In genomic region chr2:91256256-91257125, GRCm38 (mm10) we compare ENCODE assay signal across 8 mouse cellular contexts. TPM values are rescaled to one million over a fixed set of nuclear protein-coding genes. Genes with fewer than 3 reads are reported as not detected.
DNase-seq lines count a peak whose midpoint lies in the region; ATAC-seq and TF ChIP-seq lines count a peak whose summit lies in the region.

No protein-coding gene starts in this region.

- no peaks in the 10 kb centered on the region for H3K36me3 ChIP-seq in CH12.LX (replicated peaks in 1 of 2; ENCODE audit: control insufficient read depth in 1 of 2, insufficient read depth in 1 of 2, low read length in 1 of 2)
- peaks cover 18% of the 10 kb centered on the region for H3K36me3 ChIP-seq in embryonic facial prominence, embryonic 13.5 days
- peaks cover 7% of the 10 kb centered on the region for H3K36me3 ChIP-seq in heart, embryonic 12.5 days
- H3K36me3 ChIP-seq in kidney, embryonic 15.5 days = peaks cover 11% of the 10 kb centered on the region

- H3K4me3 ChIP-seq in CH12.LX (replicated peaks in 1 of 3; ENCODE audit: low read depth in 2 of 3, low read length in 2 of 3, poor library complexity in 1 of 3) = peak overlapping the region; percentile 39 to 69 (median 60)
- peak overlapping the region; percentile 68 for H3K4me3 ChIP-seq in embryonic facial prominence, embryonic 13.5 days
- H3K4me3 ChIP-seq in heart, embryonic 12.5 days = peak overlapping the region; percentile 79
- H3K4me3 ChIP-seq in kidney, embryonic 15.5 days (replicated peaks) = peak overlapping the region; percentile 83

- TF ChIP-seq POLR2A in CH12.LX (IDR thresholded peaks at IDR 0.05; ENCODE audit: low read depth, low read length) = 0 out of 2 replicates have a peak, but pooled peaks have one; percentile 32

- no peaks in the 10 kb centered on the region for H3K9me3 ChIP-seq in CH12.LX (replicated peaks; ENCODE audit: low read length)
- no peaks in the 10 kb centered on the region for H3K9me3 ChIP-seq in embryonic facial prominence, embryonic 13.5 days
- H3K9me3 ChIP-seq in heart, embryonic 12.5 days (replicated peaks) = no peaks in the 10 kb centered on the region
- no peaks in the 10 kb centered on the region for H3K9me3 ChIP-seq in kidney, embryonic 15.5 days (replicated peaks)

- in situ Hi-C loops in CH12.LX (cut with MboI; ENCODE audit: low pct_ligation_motif_present, low pct_unique_long_range_greater_than_20kb, low sequenced_read_pairs) = no loop called here

- dilution Hi-C loops in CH12.LX (cut with MboI; ENCODE audit: extremely low pct_ligation_motif_present, extremely low pct_unique_long_range_greater_than_20kb, low sequenced_read_pairs) = no loop called here

- H3K79me2 ChIP-seq in CH12.LX (replicated peaks; ENCODE audit: control insufficient read depth, extremely low read depth, insufficient read depth, poor library complexity, severe bottlenecking) = no peaks in the 10 kb centered on the region

- H3K27ac ChIP-seq in CH12.LX (ENCODE audit: insufficient read depth, low read depth) = no peak overlapping the region
- peak overlapping the region; percentile 85 for H3K27ac ChIP-seq in embryonic facial prominence, embryonic 13.5 days
- H3K27ac ChIP-seq in heart, embryonic 12.5 days (ENCODE audit: poor library complexity, severe bottlenecking) = peak overlapping the region; percentile 53
- peak overlapping the region; percentile 90 for H3K27ac ChIP-seq in kidney, embryonic 15.5 days

- no peak for DNase-seq in CH12.LX (ENCODE audit: extremely low read depth)
- DNase-seq in adrenal gland, adult 8-10 months = peak; percentile 57
- DNase-seq in lung, postnatal 10 days = peak; percentile 65
- DNase-seq in right cerebral cortex, postnatal 10 days (ENCODE audit: low spot score in 2 of 2) = peak; percentile 70 to 71
- DNase-seq in layer of hippocampus, adult 8-10 months (ENCODE audit: low spot score in 2 of 2) = no peak

- TF ChIP-seq RAD21 in CH12.LX (IDR thresholded peaks at IDR 0.05; ENCODE audit: low read depth, low read length) = no peak

- H3K4me1 ChIP-seq in CH12.LX (ENCODE audit: control insufficient read depth in 1 of 2, insufficient read depth in 2 of 2) = peaks cover 4 to 16% of the 10 kb centered on the region in 2 experiments
- H3K4me1 ChIP-seq in embryonic facial prominence, embryonic 13.5 days = peaks cover 41% of the 10 kb centered on the region
- H3K4me1 ChIP-seq in heart, embryonic 12.5 days (replicated peaks) = peaks cover 51% of the 10 kb centered on the region
- H3K4me1 ChIP-seq in kidney, embryonic 15.5 days = peaks cover 36% of the 10 kb centered on the region

- peaks cover 6% of the 10 kb centered on the region for H3K27me3 ChIP-seq in CH12.LX (replicated peaks)
- H3K27me3 ChIP-seq in embryonic facial prominence, embryonic 13.5 days = peaks cover 20% of the 10 kb centered on the region
- H3K27me3 ChIP-seq in heart, embryonic 12.5 days (replicated peaks) = peaks cover 31% of the 10 kb centered on the region
- H3K27me3 ChIP-seq in kidney, embryonic 15.5 days = peaks cover 42% of the 10 kb centered on the region

- under 1% methylated on average over 52 of the region's 52 CpGs for WGBS in embryonic facial prominence, embryonic 13.5 days
- under 1% methylated on average over 52 of the region's 52 CpGs for WGBS in heart, embryonic 12.5 days
- under 1% methylated on average over 52 of the region's 52 CpGs for WGBS in kidney, embryonic 15.5 days

- TF ChIP-seq CTCF in CH12.LX (conservative IDR thresholded peaks at IDR 0.05 in 1 of 2, IDR thresholded peaks at IDR 0.05 in 1 of 2; ENCODE audit: low read depth in 2 of 2, low read length in 2 of 2) = no peak

- peak; percentile 74 for ATAC-seq in embryonic facial prominence, embryonic 13.5 days (ENCODE audit: insufficient number of reproducible peaks, insufficient read depth, low FRiP score, low TSS enrichment, low read depth)
- ATAC-seq in heart, embryonic 12.5 days (ENCODE audit: insufficient number of reproducible peaks, low FRiP score) = peak; percentile 74
- ATAC-seq in kidney, embryonic 15.5 days (replicated peaks; ENCODE audit: low FRiP score) = peak; percentile 72

- no peak for TF ChIP-seq EP300 in CH12.LX (IDR thresholded peaks at IDR 0.05; ENCODE audit: low read length)

- peak overlapping the region; percentile 60 for H3K9ac ChIP-seq in CH12.LX (ENCODE audit: insufficient read depth, low read depth)
- H3K9ac ChIP-seq in embryonic facial prominence, embryonic 13.5 days = peak overlapping the region; percentile 80
- peak overlapping the region; percentile 76 for H3K9ac ChIP-seq in heart, embryonic 12.5 days
- peak overlapping the region; percentile 62 for H3K9ac ChIP-seq in kidney, embryonic 15.5 days

- peak overlapping the region; percentile 74 for H3K4me2 ChIP-seq in CH12.LX (ENCODE audit: insufficient read depth, low read depth, poor library complexity, severe bottlenecking)
- peak overlapping the region; percentile 89 for H3K4me2 ChIP-seq in embryonic facial prominence, embryonic 13.5 days
- peak overlapping the region; percentile 80 for H3K4me2 ChIP-seq in heart, embryonic 12.5 days
- H3K4me2 ChIP-seq in kidney, embryonic 15.5 days = peak overlapping the region; percentile 90

TF ChIP-seq in CH12.LX, 34 proteins besides CTCF, POLR2A, EP300 and RAD21:
- TF ChIP-seq UBTF (IDR thresholded peaks at IDR 0.05; ENCODE audit: low read depth, low read length) = no peak
- no peak for TF ChIP-seq TBP (conservative IDR thresholded peaks at IDR 0.05; ENCODE audit: low read depth, low read length)
TF ChIP-seq in CH12.LX: peak in this region for 0.

RNA-seq across cellular contexts. Expression of gene Pacsin3, which starts 0.7 kb away (rescaled TPM):
- total RNA-seq in CH12.LX (2012; rRNA removed) (5.3 and 9.1 TPM in 2 replicates), CH12.LX (2014; rRNA removed) (1.2 and 1.5 TPM in 2 replicates)
- polyA plus RNA-seq in CH12.LX (2012; ENCODE audit: insufficient read length, low read depth) = 1.4 and 3.1 TPM in 2 replicates
- 100 to 1,000 TPM in 2 of 4 experiments, 10 to 100 TPM in 2; 68.6 to 220 (median 125) TPM for total RNA-seq in adrenal gland, adult 8-10 months (2022)
- 42.1 and 44.2 TPM in 2 replicates for polyA plus RNA-seq in embryonic facial prominence, embryonic 13.5 days (2015; fragmentation: Nextera tagmentation; extraction: Ambion mirVana)
- 30.4 and 31.9 TPM in 2 replicates for polyA plus RNA-seq in heart, embryonic 12.5 days (2016; fragmentation: Nextera tagmentation; extraction: Ambion mirVana)
- 39.9 and 40.3 TPM in 2 replicates for polyA plus RNA-seq in kidney, embryonic 15.5 days (2015; fragmentation: Nextera tagmentation; extraction: Ambion mirVana)
- total RNA-seq in layer of hippocampus, adult 8-10 months (2022) = 10 to 100 TPM; 27.1 to 34.4 (median 31.0) TPM

RNA-seq across cellular contexts. Expression of gene Arfgap2, which starts 8.3 kb away (rescaled TPM):
- total RNA-seq in CH12.LX (2012; rRNA removed) (57.0 and 71.6 TPM in 2 replicates), CH12.LX (2014; rRNA removed) (48.3 and 55.1 TPM in 2 replicates)
- 77.6 and 80.0 TPM in 2 replicates for polyA plus RNA-seq in CH12.LX (2012; ENCODE audit: insufficient read length, low read depth)
- 100 to 1,000 TPM in 3 of 4 experiments, 10 to 100 TPM in 1; 99.8 to 126 (median 112) TPM for total RNA-seq in adrenal gland, adult 8-10 months (2022)
- polyA plus RNA-seq in embryonic facial prominence, embryonic 13.5 days (2015; fragmentation: Nextera tagmentation; extraction: Ambion mirVana) = 81.8 and 90.6 TPM in 2 replicates
- polyA plus RNA-seq in heart, embryonic 12.5 days (2016; fragmentation: Nextera tagmentation; extraction: Ambion mirVana) = 73.9 and 74.2 TPM in 2 replicates
- polyA plus RNA-seq in kidney, embryonic 15.5 days (2015; fragmentation: Nextera tagmentation; extraction: Ambion mirVana) = 86.6 and 92.2 TPM in 2 replicates
- total RNA-seq in layer of hippocampus, adult 8-10 months (2022) = 10 to 100 TPM; 75.9 to 81.9 (median 79.1) TPM

RNA-seq across cellular contexts. Expression of gene Ddb2, which starts 19.7 kb away (rescaled TPM):
- total RNA-seq in CH12.LX (2012; rRNA removed) = 11.0 and 13.9 TPM in 2 replicates
- total RNA-seq in CH12.LX (2014; rRNA removed) = 20.2 and 23.4 TPM in 2 replicates
- 14.1 and 15.2 TPM in 2 replicates for polyA plus RNA-seq in CH12.LX (2012; ENCODE audit: insufficient read length, low read depth)
- 10 to 100 TPM in 3 of 4 experiments, 1 to 10 TPM in 1; 8.4 to 22.9 (median 17.1) TPM for total RNA-seq in adrenal gland, adult 8-10 months (2022)
- 20.0 and 23.6 TPM in 2 replicates for polyA plus RNA-seq in embryonic facial prominence, embryonic 13.5 days (2015; fragmentation: Nextera tagmentation; extraction: Ambion mirVana)
- polyA plus RNA-seq in heart, embryonic 12.5 days (2016; fragmentation: Nextera tagmentation; extraction: Ambion mirVana) = 7.5 and 7.7 TPM in 2 replicates
- 16.2 and 17.0 TPM in 2 replicates for polyA plus RNA-seq in kidney, embryonic 15.5 days (2015; fragmentation: Nextera tagmentation; extraction: Ambion mirVana)
- total RNA-seq in layer of hippocampus, adult 8-10 months (2022) = 10 to 100 TPM; 11.2 to 12.4 (median 11.9) TPM

RNA-seq across cellular contexts. Expression of gene Acp2, which starts 53.8 kb away (rescaled TPM):
- 3.1 and 4.2 TPM in 2 replicates for total RNA-seq in CH12.LX (2012; rRNA removed)
- total RNA-seq in CH12.LX (2014; rRNA removed) = 2.4 and 2.9 TPM in 2 replicates
- 3.1 TPM in 2 replicates for polyA plus RNA-seq in CH12.LX (2012; ENCODE audit: insufficient read length, low read depth)
- 10 to 100 TPM; 44.7 to 74.7 (median 57.5) TPM for total RNA-seq in adrenal gland, adult 8-10 months (2022)
- polyA plus RNA-seq in embryonic facial prominence, embryonic 13.5 days (2015; fragmentation: Nextera tagmentation; extraction: Ambion mirVana) = 28.6 and 29.0 TPM in 2 replicates
- 18.2 and 22.3 TPM in 2 replicates for polyA plus RNA-seq in heart, embryonic 12.5 days (2016; fragmentation: Nextera tagmentation; extraction: Ambion mirVana)
- 27.1 and 27.3 TPM in 2 replicates for polyA plus RNA-seq in kidney, embryonic 15.5 days (2015; fragmentation: Nextera tagmentation; extraction: Ambion mirVana)
- 10 to 100 TPM; 54.9 to 64.9 (median 59.8) TPM for total RNA-seq in layer of hippocampus, adult 8-10 months (2022)

RNA-seq across cellular contexts. Expression of gene Nr1h3, which starts 53.9 kb away (rescaled TPM):
- total RNA-seq in CH12.LX (2012; rRNA removed) (0.50 and 0.93 TPM in 2 replicates), CH12.LX (2014; rRNA removed) (0.17 and 0.59 TPM in 2 replicates)
- polyA plus RNA-seq in CH12.LX (2012; ENCODE audit: insufficient read length, low read depth) = 0.19 TPM in 1 of 2 replicates, not detected in the other
- total RNA-seq in adrenal gland, adult 8-10 months (2022) = 10 to 100 TPM; 21.1 to 32.1 (median 25.4) TPM
- polyA plus RNA-seq in embryonic facial prominence, embryonic 13.5 days (2015; fragmentation: Nextera tagmentation; extraction: Ambion mirVana) = 0.83 and 1.9 TPM in 2 replicates
- 1.2 and 2.5 TPM in 2 replicates for polyA plus RNA-seq in heart, embryonic 12.5 days (2016; fragmentation: Nextera tagmentation; extraction: Ambion mirVana)
- polyA plus RNA-seq in kidney, embryonic 15.5 days (2015; fragmentation: Nextera tagmentation; extraction: Ambion mirVana) = 2.2 and 3.3 TPM in 2 replicates
- total RNA-seq in layer of hippocampus, adult 8-10 months (2022) = 1 to 10 TPM; 3.7 to 5.8 (median 4.3) TPM

Comparison
In these comparisons a context has a peak if more than half of its experiments do, and no peak if none do; other contexts are left out.
1. DNase-seq: peak in adrenal gland, adult 8-10 months (single experiment), lung, postnatal 10 days (single experiment) and right cerebral cortex, postnatal 10 days (2 of 2); none in CH12.LX (single experiment) and layer of hippocampus, adult 8-10 months (0 of 2).
2. Peak in every context shown above with its lines, with median percentiles within 50 percentile points of each other: H3K4me2 ChIP-seq, H3K4me3 ChIP-seq, H3K9ac ChIP-seq and ATAC-seq.